Mouse (Mus musculus): Measurements from ENCODE around the gene Serpind1. TPM values are rescaled to one million over a fixed set of nuclear protein-coding genes. Genes with fewer than 3 reads are reported as not detected.

The Serpind1 gene
- polyA plus RNA-seq, 2 experiments, result 113 to 154 TPM

DNA sequence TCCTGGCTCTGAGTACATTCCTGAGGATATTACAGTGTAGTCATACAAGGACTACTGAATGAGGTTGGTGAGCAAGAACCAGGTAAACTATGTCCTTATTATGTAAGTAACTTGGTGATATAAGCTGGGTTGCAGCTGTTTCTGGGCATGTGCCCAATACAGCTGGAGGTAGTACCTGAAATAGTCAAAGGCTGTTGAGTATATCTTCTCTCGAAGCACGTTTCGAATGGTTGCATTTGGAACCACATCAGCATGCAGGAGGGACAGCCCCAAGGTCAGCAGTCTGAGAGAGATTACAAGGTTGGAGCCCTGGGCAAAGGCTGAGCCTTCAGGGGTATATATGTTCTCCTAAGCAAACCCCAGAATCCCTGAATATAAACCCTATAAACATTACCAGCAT lies 30.4 kb upstream of the Serpind1 start:
- ATAC-seq (ENCODE audit: insufficient read depth), result no peak
- no peak for DNase-seq (ENCODE audit: low read depth in 3 of 3, low spot score in 3 of 3)
- WGBS (ENCODE audit: insufficient replicate concordance), result 89% methylated on average over 3 of the region's 3 CpGs
- Histone ChIP-seq H3K4me3 (ENCODE audit: insufficient read depth in 1 of 2, low read depth in 2 of 2, low read length in 2 of 2) (no peak overlapping the region), H3K27ac (no peak overlapping the region), H3K4me2 (ENCODE audit: low read depth) (no peak overlapping the region), H3K9ac (replicated peaks) (no peak overlapping the region), H3K27me3 (ENCODE audit: control insufficient read depth, insufficient read depth, low read length) (no peaks in the 10 kb centered on the region), H3K4me1 (replicated peaks; ENCODE audit: control insufficient read depth in 2 of 2, insufficient read depth in 2 of 2, low read length in 1 of 2) (no peaks in the 10 kb centered on the region), H3K9me3 (ENCODE audit: control insufficient read depth, low read length) (no peaks in the 10 kb centered on the region), H3K36me3 (replicated peaks; ENCODE audit: control insufficient read depth, insufficient read depth, low read depth) (no peaks in the 10 kb centered on the region)
- TF ChIP-seq CTCF (IDR thresholded peaks at IDR 0.05; ENCODE audit: low read depth) (no peak), EP300 (IDR thresholded peaks at IDR 0.05; ENCODE audit: low read depth) (no peak)

DNA sequence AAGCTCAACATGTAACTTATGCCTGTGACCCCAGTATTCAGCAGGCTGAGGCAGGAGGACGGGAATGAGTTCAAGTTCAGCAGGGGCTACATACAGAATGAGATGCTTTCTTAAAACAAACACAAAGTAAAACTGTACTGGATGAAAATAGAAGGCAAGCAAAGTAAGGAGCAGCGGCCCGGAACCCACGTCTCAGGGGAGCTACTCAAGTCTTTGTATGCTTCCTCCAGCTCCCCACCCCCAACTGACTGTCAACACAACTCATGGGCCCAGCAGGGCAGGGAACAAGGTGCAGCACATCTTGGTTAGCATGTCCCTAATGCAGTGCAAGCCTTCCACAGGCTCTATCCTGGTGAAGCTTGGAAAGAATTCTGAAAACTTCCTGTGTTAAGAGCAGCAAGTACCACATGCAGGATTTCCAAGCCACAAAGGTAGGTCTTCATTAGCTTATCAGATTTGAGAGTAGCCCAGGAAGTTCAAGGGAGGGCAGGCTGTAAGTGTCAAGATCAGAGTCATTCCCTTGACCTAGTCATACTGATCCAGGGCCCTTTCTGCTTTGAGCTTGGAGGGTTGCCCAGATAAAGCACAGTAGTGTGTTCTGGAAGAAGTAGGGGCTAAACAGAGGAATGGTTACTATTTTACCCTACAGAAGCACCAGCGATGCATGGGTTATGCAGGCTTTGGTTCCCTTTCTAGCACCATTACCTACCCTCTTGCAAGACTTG lies 27.5 kb upstream of the Serpind1 start:
- no peaks in the 10 kb centered on the region for H3K4me1 ChIP-seq (replicated peaks; ENCODE audit: control insufficient read depth in 2 of 2, insufficient read depth in 2 of 2, low read length in 1 of 2)
- H3K9me3 ChIP-seq (ENCODE audit: control insufficient read depth, low read length), result no peaks in the 10 kb centered on the region
- no peaks in the 10 kb centered on the region for H3K36me3 ChIP-seq (replicated peaks; ENCODE audit: control insufficient read depth, insufficient read depth, low read depth)
- H3K27ac ChIP-seq, result no peak overlapping the region
- no peaks in the 10 kb centered on the region for H3K27me3 ChIP-seq (ENCODE audit: control insufficient read depth, insufficient read depth, low read length)
- H3K4me2 ChIP-seq (ENCODE audit: low read depth), result no peak overlapping the region
- ATAC-seq (ENCODE audit: insufficient read depth) (no peak), DNase-seq (ENCODE audit: low read depth in 3 of 3, low spot score in 3 of 3) (no peak)
- TF ChIP-seq EP300 (IDR thresholded peaks at IDR 0.05; ENCODE audit: low read depth) (no peak), CTCF (IDR thresholded peaks at IDR 0.05; ENCODE audit: low read depth) (no peak)
- H3K9ac ChIP-seq (replicated peaks), result no peak overlapping the region
- WGBS (ENCODE audit: insufficient replicate concordance), result 76% methylated on average over 5 of the region's 5 CpGs
- H3K4me3 ChIP-seq (ENCODE audit: insufficient read depth in 1 of 2, low read depth in 2 of 2, low read length in 2 of 2), result no peak overlapping the region

DNA sequence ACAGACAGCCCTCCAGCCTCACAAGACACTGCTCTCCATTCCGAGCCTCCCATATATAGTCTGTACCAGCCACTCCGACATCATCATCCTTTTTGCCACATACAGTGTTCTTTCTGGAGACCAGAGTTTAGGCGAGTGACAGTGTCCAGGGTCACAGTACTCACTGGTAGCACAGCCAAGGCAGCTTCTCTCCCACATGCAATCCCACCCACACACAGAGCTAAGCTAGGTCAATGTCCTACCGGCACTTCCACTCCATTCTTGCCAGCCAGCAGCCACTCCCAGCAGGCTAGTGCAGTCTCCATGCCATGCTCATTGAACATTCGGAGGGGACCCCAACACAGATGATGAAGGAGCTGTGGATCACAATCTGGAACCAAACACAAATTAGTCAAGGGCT lies 23.7 kb upstream of the Serpind1 start:
- Histone ChIP-seq H3K4me1 (replicated peaks; ENCODE audit: control insufficient read depth in 2 of 2, insufficient read depth in 2 of 2, low read length in 1 of 2) (no peaks in the 10 kb centered on the region), H3K4me3 (ENCODE audit: insufficient read depth in 1 of 2, low read depth in 2 of 2, low read length in 2 of 2) (no peak overlapping the region), H3K9ac (replicated peaks) (no peak overlapping the region), H3K4me2 (ENCODE audit: low read depth) (no peak overlapping the region), H3K9me3 (ENCODE audit: control insufficient read depth, low read length) (no peaks in the 10 kb centered on the region), H3K27ac (no peak overlapping the region), H3K36me3 (replicated peaks; ENCODE audit: control insufficient read depth, insufficient read depth, low read depth) (no peaks in the 10 kb centered on the region; the same call in 1 of the 2 replicates), H3K27me3 (ENCODE audit: control insufficient read depth, insufficient read depth, low read length) (no peaks in the 10 kb centered on the region)
- TF ChIP-seq EP300 (IDR thresholded peaks at IDR 0.05; ENCODE audit: low read depth) (no peak), CTCF (IDR thresholded peaks at IDR 0.05; ENCODE audit: low read depth) (no peak)
- 80% methylated on average over 5 of the region's 5 CpGs for WGBS (ENCODE audit: insufficient replicate concordance)
- no peak for ATAC-seq (ENCODE audit: insufficient read depth)
- no peak for DNase-seq (ENCODE audit: low read depth in 3 of 3, low spot score in 3 of 3)

DNA sequence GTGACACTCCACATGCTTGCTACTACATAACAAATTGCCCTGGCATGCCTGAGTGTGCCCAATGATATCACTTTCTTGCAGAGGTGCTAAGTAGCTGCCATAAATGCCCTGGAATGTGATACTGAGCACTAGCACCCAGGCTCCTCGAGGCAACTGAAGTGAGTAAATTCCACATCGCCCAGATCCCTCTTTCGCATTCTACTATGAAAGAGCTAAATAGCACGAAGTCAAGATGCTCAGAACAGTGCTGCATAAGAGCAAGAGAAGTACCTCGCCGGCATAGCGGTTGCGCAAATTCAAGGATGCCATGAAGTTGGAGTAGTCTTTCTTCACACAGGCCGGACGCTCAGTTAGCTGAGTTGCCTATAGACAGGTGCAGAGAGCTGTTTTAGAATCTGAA lies 22.1 kb upstream of the Serpind1 start:
- H3K4me3 ChIP-seq (ENCODE audit: insufficient read depth in 1 of 2, low read depth in 2 of 2, low read length in 2 of 2), result no peak overlapping the region
- H3K27me3 ChIP-seq (ENCODE audit: control insufficient read depth, insufficient read depth, low read length), result no peaks in the 10 kb centered on the region
- no peak overlapping the region for H3K9ac ChIP-seq (replicated peaks)
- no peak overlapping the region for H3K4me2 ChIP-seq (ENCODE audit: low read depth)
- ATAC-seq (ENCODE audit: insufficient read depth) (no peak), DNase-seq (ENCODE audit: low read depth in 3 of 3, low spot score in 3 of 3) (no peak)
- no peaks in the 10 kb centered on the region for H3K9me3 ChIP-seq (ENCODE audit: control insufficient read depth, low read length)
- H3K4me1 ChIP-seq (replicated peaks; ENCODE audit: control insufficient read depth in 2 of 2, insufficient read depth in 2 of 2, low read length in 1 of 2), result no peaks in the 10 kb centered on the region
- no peaks in the 10 kb centered on the region; the same call in 1 of the 2 replicates for H3K36me3 ChIP-seq (replicated peaks; ENCODE audit: control insufficient read depth, insufficient read depth, low read depth)
- no peak overlapping the region for H3K27ac ChIP-seq
- WGBS (ENCODE audit: insufficient replicate concordance), result 84% methylated on average over 10 of the region's 10 CpGs
- TF ChIP-seq CTCF (IDR thresholded peaks at IDR 0.05; ENCODE audit: low read depth) (no peak), EP300 (IDR thresholded peaks at IDR 0.05; ENCODE audit: low read depth) (no peak)

DNA sequence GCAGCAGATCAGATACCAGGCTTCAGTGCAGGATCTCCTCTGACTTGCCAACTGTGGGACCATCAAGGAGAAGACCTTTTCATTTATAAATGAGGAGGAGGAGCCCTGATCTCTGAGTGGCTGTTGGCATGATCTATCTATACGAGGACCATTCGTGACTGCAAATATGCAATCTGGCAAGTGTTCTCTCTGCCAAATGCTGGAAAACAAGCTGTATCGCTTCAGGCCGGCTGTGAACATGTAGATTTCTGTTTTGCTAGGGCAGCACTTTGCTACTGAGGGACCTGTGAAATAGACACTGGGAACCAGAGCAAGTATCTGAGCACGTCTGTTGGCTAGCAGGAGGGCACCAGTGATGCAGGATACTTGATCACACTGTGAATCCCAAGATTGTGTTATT lies 18.6 kb upstream of the Serpind1 start:
- WGBS (ENCODE audit: insufficient replicate concordance), result 82% methylated on average over 5 of the region's 5 CpGs
- Histone ChIP-seq H3K36me3 (replicated peaks; ENCODE audit: control insufficient read depth, insufficient read depth, low read depth) (no peaks in the 10 kb centered on the region; the same call in 1 of the 2 replicates), H3K4me2 (ENCODE audit: low read depth) (no peak overlapping the region), H3K4me3 (ENCODE audit: insufficient read depth in 1 of 2, low read depth in 2 of 2, low read length in 2 of 2) (no peak overlapping the region), H3K4me1 (replicated peaks; ENCODE audit: control insufficient read depth in 2 of 2, insufficient read depth in 2 of 2, low read length in 1 of 2) (no peaks in the 10 kb centered on the region), H3K27me3 (ENCODE audit: control insufficient read depth, insufficient read depth, low read length) (no peaks in the 10 kb centered on the region), H3K9ac (replicated peaks) (no peak overlapping the region), H3K9me3 (ENCODE audit: control insufficient read depth, low read length) (no peaks in the 10 kb centered on the region), H3K27ac (no peak overlapping the region)
- ATAC-seq (ENCODE audit: insufficient read depth) (no peak), DNase-seq (ENCODE audit: low read depth in 3 of 3, low spot score in 3 of 3) (no peak)
- TF ChIP-seq CTCF (IDR thresholded peaks at IDR 0.05; ENCODE audit: low read depth), result no peak
- no peak for TF ChIP-seq EP300 (IDR thresholded peaks at IDR 0.05; ENCODE audit: low read depth)

Measured in liver, embryonic 14.5 days (tissue).